Mouse (Mus musculus) G1E (cell line): ENCODE results near the gene Kif26a.

ENCODE experiments used
- CTCF ChIP-seq: IDR thresholded peaks from 2 replicates; pipeline ENCODE4 v1.5.1; 2012; ENCODE audit warnings: low read depth, low read length, inconsistent platforms, mixed read lengths
- GATA1 ChIP-seq: IDR thresholded peaks from 2 replicates; pipeline ENCODE4 v1.6.1; 2012; ENCODE audit warnings: borderline replicate concordance, low read length, inconsistent platforms, mixed read lengths
- GATA2 ChIP-seq: IDR thresholded peaks from 2 replicates; pipeline ENCODE4 v1.6.1; 2012; ENCODE audit warnings: low read depth, low read length, inconsistent platforms, borderline replicate concordance
- POLR2AphosphoS5 ChIP-seq: IDR thresholded peaks from 2 replicates; pipeline ENCODE4 v1.6.1; 2012; ENCODE audit warnings: low read depth, low read length, inconsistent platforms; ENCODE audit not compliant: insufficient replicate concordance
- TAL1 ChIP-seq: conservative IDR thresholded peaks from 2 replicates; pipeline ENCODE4 v1.6.1; 2012; ENCODE audit warnings: low read depth, low read length, inconsistent platforms, mixed read lengths

DNA sequence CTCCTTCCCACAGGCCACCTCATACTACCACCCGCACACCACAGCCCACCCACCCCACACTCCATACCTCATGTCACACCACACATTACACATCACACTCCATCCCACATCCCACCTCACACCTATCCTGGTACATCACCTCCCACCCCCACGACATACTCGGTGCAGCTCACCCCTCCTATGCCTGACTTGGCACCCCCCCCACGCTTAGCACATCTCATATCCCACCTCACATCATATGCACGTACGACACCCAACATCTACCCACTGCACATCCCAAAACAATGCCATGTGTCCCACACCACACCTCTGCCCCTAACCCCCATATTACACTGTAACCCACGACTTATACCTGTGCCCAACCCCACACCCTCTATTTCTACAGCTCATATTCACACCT lies 69.5 kb downstream of the Kif26a start:
- no peak for TF ChIP-seq CTCF
- no peak for TF ChIP-seq TAL1
- no peak for TF ChIP-seq GATA1
- TF ChIP-seq GATA2, result no peak
- TF ChIP-seq POLR2AphosphoS5, result no peak; the same call in 1 of the 2 replicates
